Mouse (Mus musculus) adrenal gland, adult 8-10 months (tissue): ENCODE results near the gene Trabd2b. TPM values are rescaled to one million over a fixed set of nuclear protein-coding genes. Genes with fewer than 3 reads are reported as not detected.

Source experiments
- DNase-seq: peaks from one replicate; pipeline ENCODE4 v3.0.0; 2022
- total RNA-seq, 4 experiments: library from RNA; stranded (reverse); gene quantifications; 2 replicates each; pipeline ENCODE4 v1.2.4; 2022

The Trabd2b gene
- total RNA-seq, 4 experiments from 2014 or later: 1.3 to 3.6 (median 1.8) TPM

- DNase-seq: no peak
Observed at GRCm38 (mm10) chr4:114651606-114652005, 245.1 kb downstream of the Trabd2b start.

GRCm38 (mm10) chr4:114652400-114652799, 245.9 kb downstream of the Trabd2b start:
- no peak for DNase-seq

- no peak for DNase-seq
Observed at GRCm38 (mm10) chr4:114657933-114658332, 251.4 kb downstream of the Trabd2b start.

GRCm38 (mm10) chr4:114659876-114660275, 253.4 kb downstream of the Trabd2b start:
- no peak for DNase-seq

- DNase-seq: no peak
Observed at GRCm38 (mm10) chr4:114664063-114665036, 257.8 kb downstream of the Trabd2b start.

Other genes starting within 250 kb of the Trabd2b start
- not detected for gene Skint11, start 243.3 kb upstream of the Trabd2b start, total RNA-seq